Mouse (Mus musculus) heart, postnatal 0 days (tissue): ENCODE data around the gene Ankrd10.

ENCODE experiments used
- CTCF ChIP-seq: IDR thresholded peaks from 2 replicates; pipeline ENCODE4 v1.5.1; 2016; ENCODE audit warnings: antibody characterized with exemption, control low read depth, low read depth
- EP300 ChIP-seq: IDR thresholded peaks from 2 replicates; pipeline ENCODE4 v1.6.1; 2016; ENCODE audit warnings: antibody characterized with exemption, low read depth

GRCm38 (mm10) chr8:11585513-11586373, 49.8 kb downstream of the Ankrd10 start:
- TF ChIP-seq CTCF (no peak), EP300 (no peak)
